Mouse (Mus musculus): ENCODE results near the gene Ssna1. TPM values are rescaled to one million over a fixed set of nuclear protein-coding genes. Genes with fewer than 3 reads are reported as not detected.
"Not testable (repeated sequence)": the region's sequence is repeated elsewhere in the genome, so short reads cannot be mapped to it uniquely, and the experiment has no call there.

Gene Ssna1
- polyA plus RNA-seq, 1 experiment from 2014 or later = 209 TPM

- not testable (repeated sequence) for H3K27me3 ChIP-seq (replicated peaks); H3K27ac ChIP-seq; H3K9me3 ChIP-seq; H3K36me3 ChIP-seq; ATAC-seq (ENCODE audit: insufficient read depth, low FRiP score, low read depth)
- WGBS = 57% methylated on average over 12 of the region's 12 CpGs
- H3K4me3 ChIP-seq (replicated peaks) = peak overlapping the region; percentile 92
- peak overlapping the region; percentile 96 for H3K4me2 ChIP-seq
- peaks cover 14% of the 10 kb centered on the region for H3K4me1 ChIP-seq
- 0 out of 2 replicates have a peak overlapping the region, but pooled peaks have one; percentile 86 for H3K9ac ChIP-seq
Measured at GRCm38 (mm10) chr2:25256443-25257109, 15.7 kb downstream of the Ssna1 start.

DNA sequence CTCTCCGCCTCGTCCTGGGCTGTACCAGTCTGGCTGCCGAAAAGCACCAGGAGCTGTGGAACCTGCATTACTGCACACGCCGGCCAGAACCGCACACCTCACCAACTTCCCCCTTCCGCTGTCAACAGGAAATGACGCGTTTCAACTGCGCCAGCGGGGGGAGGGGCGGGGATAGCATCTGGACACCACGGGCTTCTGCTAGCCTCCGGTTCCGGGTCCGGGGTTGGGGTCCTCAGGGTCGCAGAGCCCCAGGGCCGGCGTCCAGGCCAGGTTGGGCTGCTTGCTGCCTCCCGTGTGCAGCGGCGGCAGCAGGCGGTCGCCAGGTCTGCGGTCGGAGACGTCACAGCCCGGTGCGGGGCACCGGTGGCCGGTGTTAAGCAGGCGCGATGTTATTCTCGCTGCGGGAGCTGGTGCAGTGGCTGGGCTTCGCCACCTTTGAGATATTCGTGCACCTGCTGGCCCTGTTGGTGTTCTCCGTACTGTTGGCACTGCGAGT, 16.9 kb downstream of the Ssna1 start, which contains the start of gene Tmem203:
Gene Tmem203, plus strand, starts transcription at position 156 of the 496 bp plus-strand sequence.
- no peaks in the 10 kb centered on the region for H3K9me3 ChIP-seq
- peaks cover 15% of the 10 kb centered on the region; the same call in 1 of the 2 replicates for H3K36me3 ChIP-seq
- H3K27me3 ChIP-seq (replicated peaks) = no peaks in the 10 kb centered on the region
- H3K4me1 ChIP-seq = peaks cover 14% of the 10 kb centered on the region
- peak within 1 kb of the TSS; percentile 96 for H3K4me2 ChIP-seq
- ATAC-seq (ENCODE audit: insufficient read depth, low FRiP score, low read depth) = peak; percentile 86
- 0% methylated on average over 39 of the region's 39 CpGs for WGBS
- H3K4me3 ChIP-seq (replicated peaks) = peak within 1 kb of the TSS; percentile 92
- H3K9ac ChIP-seq = peak within 1 kb of the TSS; percentile 86
- peak within 1 kb of the TSS; percentile 75 for H3K27ac ChIP-seq

DNA sequence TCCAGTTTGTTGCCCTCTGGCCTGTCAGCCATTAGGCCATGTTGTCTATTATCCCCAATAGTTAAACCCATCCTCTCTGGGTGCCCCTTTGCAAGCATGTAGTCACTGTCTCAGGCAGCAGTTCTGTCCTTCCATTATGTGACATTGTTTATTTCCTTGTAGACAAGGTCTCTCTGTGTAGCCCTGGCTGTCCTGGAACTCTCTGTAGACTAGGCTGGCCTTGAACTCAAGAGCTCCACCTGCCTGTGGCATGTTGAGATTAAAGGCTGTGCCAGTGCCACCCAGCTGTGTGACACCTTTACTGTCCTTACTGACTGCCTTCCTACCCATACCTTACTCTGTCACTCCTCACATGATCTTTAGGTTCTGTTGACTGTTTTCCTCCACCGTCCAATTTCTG, 19.9 kb downstream of the Ssna1 start:
- Histone ChIP-seq H3K9ac (no peak overlapping the region), H3K27me3 (replicated peaks) (no peaks in the 10 kb centered on the region), H3K4me2 (no peak overlapping the region), H3K4me1 (peaks cover 14% of the 10 kb centered on the region), H3K9me3 (no peaks in the 10 kb centered on the region), H3K4me3 (replicated peaks) (no peak overlapping the region), H3K27ac (no peak overlapping the region), H3K36me3 (peaks cover 38% of the 10 kb centered on the region; the same call in 1 of the 2 replicates)
- no peak for ATAC-seq (ENCODE audit: insufficient read depth, low FRiP score, low read depth)
- 66% methylated on average over 1 of the region's 1 CpGs for WGBS

DNA sequence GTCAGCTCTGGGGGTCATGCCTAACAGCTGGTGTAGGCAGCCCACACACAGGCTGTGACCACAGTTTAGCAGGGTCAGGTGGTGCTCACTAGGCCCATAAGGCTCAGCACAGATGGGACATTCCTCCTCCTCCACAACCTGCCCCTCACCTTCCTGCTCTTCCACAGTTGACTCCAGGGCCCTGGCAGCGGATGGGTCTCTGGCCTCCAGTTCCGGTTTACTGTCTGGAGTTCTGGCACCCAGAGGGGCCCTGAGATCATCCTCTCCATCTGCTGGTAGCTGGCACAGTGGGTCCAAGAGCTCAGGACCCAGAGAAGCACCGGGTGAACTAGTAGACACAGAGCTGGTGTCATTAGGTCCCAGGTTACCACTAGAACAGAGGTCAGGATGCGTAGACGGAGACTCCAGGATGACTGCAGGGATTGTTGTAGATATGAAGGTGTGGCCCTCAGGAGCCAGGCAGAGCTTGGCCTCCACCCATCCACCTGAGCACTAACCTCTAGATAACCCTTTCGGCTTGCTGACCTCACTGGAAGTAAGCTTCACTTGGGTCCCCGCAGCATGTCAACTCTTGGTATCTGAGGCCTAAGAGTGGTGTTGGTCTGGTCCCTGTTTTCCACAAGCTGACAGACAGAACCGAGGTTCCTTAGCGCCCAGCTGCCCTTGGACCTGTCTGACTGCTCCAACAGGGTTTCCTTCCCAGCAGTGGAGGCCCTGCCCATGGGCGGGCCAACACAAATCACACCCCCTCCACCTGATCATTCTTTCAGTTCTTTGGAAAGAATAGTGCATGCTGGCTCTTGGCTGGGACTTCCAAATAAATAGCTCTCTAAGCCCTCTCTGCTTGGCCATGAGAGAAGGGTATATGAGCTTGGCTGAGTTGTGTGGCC, 25.8 kb downstream of the Ssna1 start, which contains the start of gene AL732309.1:
Gene AL732309.1, minus strand, starts transcription at position 681 of the 890 bp plus-strand sequence.
- peak; percentile 63 for ATAC-seq (ENCODE audit: insufficient read depth, low FRiP score, low read depth)
- Histone ChIP-seq H3K27ac (no peak within 1 kb of the TSS; the same call in 1 of the 2 replicates), H3K4me2 (no peak within 1 kb of the TSS), H3K9me3 (no peaks in the 10 kb centered on the region), H3K4me1 (peaks cover 13% of the 10 kb centered on the region; the same call in 1 of the 2 replicates), H3K27me3 (replicated peaks) (0 out of 2 replicates have a peak, but pooled peaks cover 19% of the 10 kb centered on the region), H3K36me3 (peaks cover 31% of the 10 kb centered on the region; the same call in 1 of the 2 replicates), H3K9ac (no peak within 1 kb of the TSS), H3K4me3 (replicated peaks) (no peak within 1 kb of the TSS)
- WGBS = 79% methylated on average over 10 of the region's 10 CpGs

DNA sequence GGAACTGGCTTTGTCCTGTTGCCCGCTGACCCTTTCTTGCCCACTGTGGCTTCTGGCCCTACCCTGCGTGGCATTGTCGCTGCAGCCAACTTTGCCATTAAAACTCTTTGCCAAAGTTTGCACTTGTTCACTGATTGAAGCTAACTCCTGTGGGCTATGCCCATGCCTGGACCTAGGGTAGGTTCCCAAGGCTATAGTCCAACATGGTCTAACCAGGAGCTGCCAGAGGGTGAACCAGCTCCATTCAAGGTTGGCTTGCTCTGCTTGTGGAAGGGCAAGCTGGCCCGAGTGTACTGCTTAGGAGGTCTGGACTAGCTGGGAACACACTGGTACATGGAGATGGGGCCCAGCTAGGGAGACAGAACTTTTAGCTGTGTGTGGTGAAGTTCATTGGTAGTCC, 28.1 kb downstream of the Ssna1 start:
- H3K4me2 ChIP-seq = no peak overlapping the region
- peaks cover 25% of the 10 kb centered on the region for H3K4me1 ChIP-seq
- 88% methylated on average over 4 of the region's 4 CpGs for WGBS
- H3K4me3 ChIP-seq (replicated peaks) = no peak overlapping the region
- H3K36me3 ChIP-seq = 0 out of 2 replicates have a peak, but pooled peaks cover 12% of the 10 kb centered on the region
- H3K27me3 ChIP-seq (replicated peaks) = 0 out of 2 replicates have a peak, but pooled peaks cover 20% of the 10 kb centered on the region
- no peaks in the 10 kb centered on the region for H3K9me3 ChIP-seq
- H3K27ac ChIP-seq = no peak overlapping the region
- no peak overlapping the region for H3K9ac ChIP-seq
- ATAC-seq (ENCODE audit: insufficient read depth, low FRiP score, low read depth) = no peak

DNA sequence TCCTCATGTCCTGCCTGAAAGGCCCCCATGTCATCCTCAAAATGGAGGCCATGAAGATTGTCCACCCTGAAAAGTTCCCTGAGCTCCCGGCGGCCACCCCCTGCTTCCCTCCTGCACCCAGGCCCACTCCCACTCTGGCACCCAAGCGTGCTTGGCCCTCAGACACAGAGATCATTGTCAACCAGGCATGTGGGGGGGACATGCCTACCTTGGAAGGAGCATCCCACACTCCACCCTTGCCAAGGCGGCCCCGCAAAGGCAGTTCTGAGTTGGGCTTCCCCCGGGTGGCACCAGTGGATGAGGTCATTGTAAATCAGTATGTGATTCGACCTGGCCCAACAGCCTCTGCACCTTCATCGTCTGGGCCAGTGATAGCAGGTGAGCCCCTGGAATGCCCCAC, 28.9 kb downstream of the Ssna1 start:
- WGBS = 71% methylated on average over 8 of the region's 8 CpGs
- Histone ChIP-seq H3K4me3 (replicated peaks) (no peak overlapping the region), H3K27me3 (replicated peaks) (0 out of 2 replicates have a peak, but pooled peaks cover 20% of the 10 kb centered on the region), H3K9me3 (no peaks in the 10 kb centered on the region), H3K4me1 (peaks cover 25% of the 10 kb centered on the region), H3K9ac (no peak overlapping the region), H3K27ac (no peak overlapping the region), H3K4me2 (no peak overlapping the region), H3K36me3 (0 out of 2 replicates have a peak, but pooled peaks cover 5% of the 10 kb centered on the region)
- no peak for ATAC-seq (ENCODE audit: insufficient read depth, low FRiP score, low read depth)

- Histone ChIP-seq H3K9ac (peak within 1 kb of the TSS; percentile 44), H3K9me3 (no peaks in the 10 kb centered on the region), H3K36me3 (no peaks in the 10 kb centered on the region), H3K4me1 (peaks cover 25% of the 10 kb centered on the region), H3K4me2 (peak within 1 kb of the TSS; percentile 97), H3K4me3 (replicated peaks) (peak within 1 kb of the TSS; percentile 52), H3K27me3 (replicated peaks) (0 out of 2 replicates have a peak, but pooled peaks cover 20% of the 10 kb centered on the region), H3K27ac (peak within 1 kb of the TSS; percentile 60)
- WGBS = under 1% methylated on average over 53 of the region's 59 CpGs
- no peak for ATAC-seq (ENCODE audit: insufficient read depth, low FRiP score, low read depth)
Measured at GRCm38 (mm10) chr2:25242101-25242506, 30.1 kb downstream of the Ssna1 start, which contains the start of the genes Rnf208 and Cysrt1. Gene Rnf208 (plus strand): TSS chr2:25242255. Gene Cysrt1 (minus strand): TSS chr2:25242452.

- Histone ChIP-seq H3K4me3 (replicated peaks) (peak overlapping the region; percentile 52), H3K36me3 (no peaks in the 10 kb centered on the region), H3K27me3 (replicated peaks) (0 out of 2 replicates have a peak, but pooled peaks cover 20% of the 10 kb centered on the region), H3K9me3 (no peaks in the 10 kb centered on the region), H3K4me1 (peaks cover 25% of the 10 kb centered on the region), H3K9ac (no peak overlapping the region), H3K27ac (peak overlapping the region; percentile 60), H3K4me2 (peak overlapping the region; percentile 97)
- WGBS = 13% methylated on average over 6 of the region's 6 CpGs
- no peak for ATAC-seq (ENCODE audit: insufficient read depth, low FRiP score, low read depth)
Measured at GRCm38 (mm10) chr2:25241438-25241775, 30.8 kb downstream of the Ssna1 start.

DNA sequence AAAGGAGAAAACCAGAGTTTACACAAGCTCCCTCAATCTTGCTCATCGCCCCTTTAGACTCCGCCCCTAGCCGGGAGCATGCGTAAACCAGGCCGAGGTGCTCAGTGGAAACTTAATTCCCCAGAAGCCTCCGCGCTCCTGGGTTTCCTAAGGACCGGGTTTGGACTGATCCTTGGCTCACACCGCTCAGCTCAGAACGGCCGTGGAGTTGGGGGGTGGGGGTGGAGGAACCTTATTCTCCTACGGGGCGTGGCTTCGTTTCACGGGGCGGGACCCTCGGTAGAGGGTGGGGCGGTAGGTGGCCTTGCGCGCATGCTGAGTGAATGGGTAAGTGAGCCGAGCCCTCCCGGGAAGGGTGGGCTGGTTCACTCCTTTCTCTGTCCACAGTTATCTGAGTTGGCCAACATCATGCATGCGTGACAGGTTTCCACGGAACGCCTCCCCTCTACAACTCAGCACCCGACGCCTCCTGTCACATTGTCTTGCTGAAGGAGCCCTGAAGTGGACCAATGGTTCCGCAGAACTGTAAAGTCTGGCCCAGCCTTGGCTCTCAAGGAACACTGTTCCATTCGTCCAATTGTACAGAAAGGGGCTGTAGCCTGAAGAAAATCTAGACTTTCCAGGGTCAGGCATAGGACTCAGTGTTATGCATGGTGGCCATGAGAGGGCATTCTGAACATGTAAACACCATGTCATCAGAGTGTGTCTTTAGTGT, 31.4 kb downstream of the Ssna1 start:
- 2% methylated on average over 29 of the region's 29 CpGs for WGBS
- Histone ChIP-seq H3K4me2 (peak overlapping the region; percentile 97), H3K9me3 (no peaks in the 10 kb centered on the region), H3K27ac (peak overlapping the region; percentile 60), H3K36me3 (no peaks in the 10 kb centered on the region), H3K4me3 (replicated peaks) (peak overlapping the region; percentile 52), H3K27me3 (replicated peaks) (0 out of 2 replicates have a peak, but pooled peaks cover 20% of the 10 kb centered on the region), H3K9ac (no peak overlapping the region), H3K4me1 (peaks cover 25% of the 10 kb centered on the region)
- ATAC-seq (ENCODE audit: insufficient read depth, low FRiP score, low read depth) = peak; percentile 67

DNA sequence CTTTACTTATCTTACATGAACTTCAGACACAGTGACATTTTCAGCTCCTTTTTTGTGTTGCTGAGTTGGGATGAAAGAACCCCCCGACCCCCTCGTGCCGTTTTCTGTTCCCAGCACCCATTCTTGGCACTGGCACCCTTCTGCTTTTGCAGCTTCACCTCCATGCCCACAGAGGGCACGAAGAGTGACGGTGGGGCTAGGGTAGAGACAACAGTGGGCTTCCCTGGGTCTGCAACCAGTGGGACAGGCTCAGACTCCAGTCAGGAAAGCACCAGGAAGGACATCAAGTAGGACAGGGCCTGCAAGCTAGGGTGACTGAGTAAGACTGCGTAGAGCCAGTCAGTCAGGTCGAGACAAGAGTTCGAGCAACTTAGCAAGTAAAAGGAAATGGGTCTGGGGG, 31.9 kb downstream of the Ssna1 start:
- H3K36me3 ChIP-seq = no peaks in the 10 kb centered on the region
- H3K9me3 ChIP-seq = no peaks in the 10 kb centered on the region
- H3K27me3 ChIP-seq (replicated peaks) = 0 out of 2 replicates have a peak, but pooled peaks cover 20% of the 10 kb centered on the region
- H3K9ac ChIP-seq = no peak overlapping the region
- peak overlapping the region; percentile 52 for H3K4me3 ChIP-seq (replicated peaks)
- ATAC-seq (ENCODE audit: insufficient read depth, low FRiP score, low read depth) = no peak
- H3K4me2 ChIP-seq = peak overlapping the region; percentile 97
- 47% methylated on average over 8 of the region's 8 CpGs for WGBS
- peaks cover 25% of the 10 kb centered on the region for H3K4me1 ChIP-seq
- H3K27ac ChIP-seq = peak overlapping the region; percentile 60; the same call in 1 of the 2 replicates

DNA sequence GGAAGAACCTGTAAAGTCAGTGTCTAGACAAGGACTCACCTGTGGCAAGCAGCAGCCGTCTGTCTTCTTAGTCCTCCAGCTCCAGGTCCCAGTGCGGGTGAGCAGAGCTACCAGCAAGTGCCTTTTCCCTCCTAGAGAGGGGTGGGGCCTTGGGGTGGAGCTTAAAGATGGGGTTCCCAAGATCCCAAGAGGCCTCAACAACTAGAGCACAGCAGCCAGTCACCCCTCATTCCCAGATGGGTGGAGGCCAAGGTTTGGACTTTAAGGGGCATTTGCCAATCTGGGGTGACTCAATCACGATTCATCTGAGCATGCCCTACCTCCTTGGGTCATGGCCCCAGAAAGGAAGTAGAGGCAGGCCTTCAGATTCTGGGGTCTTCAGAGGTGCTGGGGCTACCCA, 32.5 kb downstream of the Ssna1 start:
- Histone ChIP-seq H3K9me3 (no peaks in the 10 kb centered on the region), H3K36me3 (no peaks in the 10 kb centered on the region), H3K27ac (no peak overlapping the region), H3K4me1 (peaks cover 25% of the 10 kb centered on the region), H3K4me2 (no peak overlapping the region), H3K4me3 (replicated peaks) (no peak overlapping the region), H3K9ac (no peak overlapping the region), H3K27me3 (replicated peaks) (0 out of 2 replicates have a peak, but pooled peaks cover 20% of the 10 kb centered on the region)
- ATAC-seq (ENCODE audit: insufficient read depth, low FRiP score, low read depth) = no peak
- WGBS = 82% methylated on average over 3 of the region's 3 CpGs
